In the genomic region with DNA sequence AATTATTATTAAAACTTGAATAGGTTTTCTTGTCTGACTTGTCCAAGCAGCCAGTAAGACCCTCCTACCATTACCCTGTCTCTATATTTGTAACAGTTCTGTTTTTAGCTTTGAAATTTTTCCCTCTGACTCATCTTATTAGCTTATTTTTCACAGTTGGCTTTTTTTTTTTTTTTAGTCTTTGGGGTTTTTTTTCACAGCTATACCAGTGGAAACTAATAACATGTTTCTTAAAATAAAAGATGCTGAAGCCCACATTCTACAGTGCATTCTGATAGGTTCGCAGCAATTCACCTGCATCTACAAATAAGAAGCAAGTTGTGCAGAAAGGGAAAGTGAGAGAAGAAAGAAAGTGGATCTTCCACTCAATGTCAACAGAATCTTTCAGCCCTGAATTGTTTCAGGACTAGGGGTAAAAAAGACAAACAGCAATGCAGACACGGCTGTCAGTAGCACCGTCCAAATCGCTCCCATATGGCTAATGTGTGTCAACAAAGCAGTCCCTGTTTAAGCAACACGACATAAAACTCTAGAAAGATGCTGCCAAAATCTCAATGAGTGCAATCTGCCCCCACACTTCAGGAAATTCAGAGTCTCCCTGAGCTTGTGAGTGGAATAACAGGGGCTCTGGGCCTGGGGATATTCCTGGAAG, we compare ENCODE assay signal across 16 mouse cellular contexts.
A peak's percentile ranks its signal among the peaks of the same experiment; 100 is the strongest.
DNase-seq lines count a peak whose midpoint lies in the region; ATAC-seq and TF ChIP-seq lines count a peak whose summit lies in the region.
"Had no signal": no experiment of that assay in that cellular context is flagged by ENCODE, and none has a peak within 500 bp of the region (broad histone marks: within the 10 kb centered on the region; RNA-seq: fewer than 3 reads in every experiment).

No protein-coding gene starts in this region.

- no peak for ATAC-seq in hindbrain, postnatal 0 days
- ATAC-seq: intestine, embryonic 15.5 days; midbrain, embryonic 16.5 days had no signal

- no peaks in the 10 kb centered on the region for H3K4me1 ChIP-seq in hindbrain, postnatal 0 days (ENCODE audit: insufficient read depth, low read length)
- H3K4me1 ChIP-seq: heart, embryonic 10.5 days; intestine, embryonic 15.5 days; neural tube, embryonic 12.5 days had no signal

- no peak for TF ChIP-seq CTCF in hindbrain, postnatal 0 days (IDR thresholded peaks at IDR 0.05; ENCODE audit: low read depth)

- peak; percentile 10 for DNase-seq in embryo, embryonic 10.5 days (ENCODE audit: low spot score)
- no peak for DNase-seq in embryo, embryonic 11 days
- peak; percentile 8 to 15 for DNase-seq in left cerebral cortex, postnatal 14 days (ENCODE audit: low spot score in 2 of 2)
- no peak for DNase-seq in left cerebral cortex, postnatal 36 days (ENCODE audit: low spot score in 2 of 2)
- peak; percentile 57 for DNase-seq in brain, embryonic 18.5 days (ENCODE audit: low read depth, low spot score)
- DNase-seq in layer of hippocampus, adult 9-11 months = peak; percentile 26
- DNase-seq in adrenal gland, postnatal 14 days = no peak
- no peak for DNase-seq in hindbrain, postnatal 0 days (ENCODE audit: low spot score)
- DNase-seq: adrenal gland, postnatal 36 days; cerebellum, adult 11 months; lung, embryonic 14.5 days had no signal

- H3K27ac ChIP-seq in hindbrain, postnatal 0 days = no peak overlapping the region
- H3K27ac ChIP-seq: heart, embryonic 10.5 days; intestine, embryonic 15.5 days; limb, embryonic 15.5 days; neural tube, embryonic 12.5 days had no signal

- H3K9me3 ChIP-seq in hindbrain, postnatal 0 days (ENCODE audit: low read length) = no peaks in the 10 kb centered on the region
- H3K9me3 ChIP-seq: heart, embryonic 10.5 days; intestine, embryonic 15.5 days; limb, embryonic 15.5 days; neural tube, embryonic 12.5 days had no signal

- no peaks in the 10 kb centered on the region for H3K27me3 ChIP-seq in hindbrain, postnatal 0 days (ENCODE audit: insufficient read depth, low read length)
- H3K27me3 ChIP-seq: intestine, embryonic 15.5 days; limb, embryonic 15.5 days; neural tube, embryonic 12.5 days had no signal

- H3K9ac ChIP-seq in hindbrain, postnatal 0 days (replicated peaks; ENCODE audit: low read length) = no peak overlapping the region
- H3K9ac ChIP-seq: intestine, embryonic 15.5 days; limb, embryonic 15.5 days; lung, embryonic 14.5 days; neural tube, embryonic 12.5 days had no signal

- intact Hi-C loops in left cerebral cortex, postnatal 14 days (cut with DNase I) = no loop called here
- intact Hi-C loops in left cerebral cortex, postnatal 36 days (cut with DNase I) = no loop called here

- H3K36me3 ChIP-seq in hindbrain, postnatal 0 days (ENCODE audit: insufficient read depth, low read length) = no peaks in the 10 kb centered on the region
- H3K36me3 ChIP-seq: heart, embryonic 10.5 days; intestine, embryonic 15.5 days; limb, embryonic 15.5 days; neural tube, embryonic 12.5 days had no signal

- 54% methylated on average over 5 of the region's 5 CpGs for WGBS in hindbrain, postnatal 0 days

- no peak overlapping the region for H3K4me3 ChIP-seq in hindbrain, postnatal 0 days (ENCODE audit: low read length)
- H3K4me3 ChIP-seq: heart, embryonic 10.5 days; intestine, embryonic 15.5 days; limb, embryonic 15.5 days; neural tube, embryonic 12.5 days had no signal

- no peak overlapping the region for H3K4me2 ChIP-seq in hindbrain, postnatal 0 days (ENCODE audit: low read depth, low read length)
- H3K4me2 ChIP-seq: intestine, embryonic 15.5 days; limb, embryonic 15.5 days; lung, embryonic 14.5 days; neural tube, embryonic 12.5 days had no signal

Comparison
In these comparisons a context has a peak if more than half of its experiments do, and no peak if none do; other contexts are left out.
1. DNase-seq: peak in embryo, embryonic 10.5 days (single experiment), left cerebral cortex, postnatal 14 days (2 of 2), brain, embryonic 18.5 days (single experiment) and layer of hippocampus, adult 9-11 months (single experiment); none in embryo, embryonic 11 days (single experiment), left cerebral cortex, postnatal 36 days (0 of 2), adrenal gland, postnatal 14 days (single experiment) and hindbrain, postnatal 0 days (single experiment).